Mouse (Mus musculus) heart, adult 2 months (tissue): Measurements from ENCODE around the gene Lmbr1l. TPM values are rescaled to one million over a fixed set of nuclear protein-coding genes. Genes with fewer than 3 reads are reported as not detected.

Source experiments
- DNase-seq, 2 experiments: peaks; one replicate each; pipeline ENCODE4 v3.0.0; 2021
- H3K27ac ChIP-seq: fragments of 200-600 bp; 2 replicates; pipeline ENCODE4 v1.8.1; 2022
- H3K27me3 ChIP-seq: fragments of 200-500 bp; 2 replicates; pipeline ENCODE4 v1.6.1; 2012; ENCODE audit warnings: mild to moderate bottlenecking, low read length, inconsistent platforms, mixed read lengths; ENCODE audit not compliant: control insufficient read depth, insufficient read depth
- H3K36me3 ChIP-seq: fragments of 200-500 bp; 2 replicates; pipeline ENCODE4 v1.6.1; 2012; ENCODE audit warnings: low read length, inconsistent platforms; ENCODE audit not compliant: control insufficient read depth, insufficient read depth
- H3K4me1 ChIP-seq: fragments of 200-500 bp; 2 replicates; pipeline ENCODE4 v1.6.1; 2011; ENCODE audit warnings: low read length; ENCODE audit not compliant: control insufficient read depth, insufficient read depth
- H3K4me3 ChIP-seq: fragments of 200-600 bp; 2 replicates; pipeline ENCODE4 v1.8.1; 2022
- H3K79me2 ChIP-seq: fragments of 200-500 bp; replicated peaks from 2 replicates; pipeline ENCODE4 v1.6.1; 2012; ENCODE audit warnings: mild to moderate bottlenecking, inconsistent platforms, low read length, moderate library complexity, mixed read lengths; ENCODE audit not compliant: control insufficient read depth, insufficient read depth
- H3K9ac ChIP-seq: fragments of 200-500 bp; 2 replicates; pipeline ENCODE4 v1.6.1; 2012; ENCODE audit warnings: low read depth, mild to moderate bottlenecking, control low read depth, inconsistent platforms, low read length, mixed read lengths
- CTCF ChIP-seq: fragments of 200-600 bp; IDR thresholded peaks from 2 replicates; pipeline ENCODE4 v1.8.1; 2022; ENCODE audit warnings: antibody characterized with exemption, mild to moderate bottlenecking, moderate library complexity
- EP300 ChIP-seq: fragments of 200-500 bp; IDR thresholded peaks from 2 replicates; pipeline ENCODE4 v1.6.1; 2011; ENCODE audit warnings: low read depth, low read length, control low read depth; ENCODE audit not compliant: insufficient read depth
- POLR2A ChIP-seq: fragments of 200-500 bp; IDR thresholded peaks from 2 replicates; pipeline ENCODE4 v1.6.1; 2011; ENCODE audit warnings: mild to moderate bottlenecking, low read depth, low read length, control low read depth; ENCODE audit not compliant: insufficient read depth
- WGBS: fragments of 180-500 bp; shearing (Covaris S2); methylation state at CpG from one replicate; pipeline ENCODE4 v1.1.7; 2018; 5-methylcytosine and 5-hydroxymethylcytosine counted together
- intact Hi-C: fragments of 180-260 bp; cut with DNase I; formaldehyde crosslinking; loops from one replicate; pipeline ENCODE4 v1.15.1; 2025
- polyA plus RNA-seq: library from polyadenylated mRNA; depleted of rRNA; stranded (reverse); fragments of >200 nt; gene quantifications from 2 replicates; pipeline ENCODE4 v1.2.3, GENCODE M21; 2012
- total RNA-seq, 2 experiments: library from RNA; stranded (reverse); gene quantifications; 2 replicates each; pipeline ENCODE4 v1.2.3; 2021

Gene Lmbr1l
- total and polyA plus RNA-seq, 3 experiments: 7.1 to 23.2 (median 11.1) TPM

- DNase-seq: peak in 1 of 2 experiments; percentile 31
- Histone ChIP-seq H3K27me3 (no peaks in the 10 kb centered on the region), H3K27ac (peak overlapping the region; percentile 15; the same call in 1 of the 2 replicates), H3K4me3 (peak overlapping the region; percentile 99), H3K79me2 (peaks cover 8% of the 10 kb centered on the region; the same call in 1 of the 2 replicates), H3K9ac (peak overlapping the region; percentile 97), H3K36me3 (no peaks in the 10 kb centered on the region; the same call in 1 of the 2 replicates), H3K4me1 (peaks cover 14% of the 10 kb centered on the region)
- no peak for TF ChIP-seq CTCF
- no peak for TF ChIP-seq POLR2A
- TF ChIP-seq EP300: no peak
- 2% methylated on average over 8 of the region's 8 CpGs for WGBS
- intact Hi-C loops: loop anchor here (2.0 kb wide), 1 partner anchor 39 kb away; the partner anchor contains the start of gene Prkag1
These were observed 48.5 kb downstream of the Lmbr1l start for GRCm38 (mm10) chr15:98869342-98870178.

DNA sequence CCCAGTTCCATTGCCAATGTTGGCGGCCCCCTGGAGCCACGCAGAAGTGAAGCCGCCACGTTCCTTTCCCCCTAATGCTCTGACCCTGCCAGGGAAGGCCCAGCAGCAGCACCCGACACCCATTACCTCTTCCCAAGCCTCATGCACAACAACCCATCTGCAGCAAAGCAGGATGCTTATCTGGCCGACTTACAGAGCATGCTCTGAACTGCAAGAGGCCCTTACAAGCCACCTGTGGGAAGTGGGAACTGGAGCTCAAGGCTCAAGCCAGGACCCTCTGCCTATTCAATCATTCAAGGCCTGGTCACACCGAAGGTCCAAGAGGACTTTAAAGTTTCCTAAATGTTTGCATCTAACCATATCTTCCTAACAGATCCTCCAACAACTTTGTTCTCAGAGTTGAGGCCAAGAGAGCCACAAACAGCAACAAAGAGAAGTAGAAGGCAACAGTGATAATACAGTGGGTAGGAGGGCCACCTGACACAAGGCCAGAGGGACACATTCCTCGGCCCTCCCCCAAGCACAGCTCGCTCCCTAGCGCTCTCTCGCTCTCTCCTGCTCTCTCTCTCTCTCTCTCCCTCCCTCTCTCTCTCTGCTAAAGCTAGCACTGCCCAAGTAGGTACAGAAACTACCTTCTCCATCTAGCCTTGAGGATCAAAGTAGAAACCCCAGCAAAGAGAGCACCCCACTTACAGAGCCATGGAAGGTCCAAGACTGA is 49.5 kb downstream of the Lmbr1l start:
- Histone ChIP-seq H3K9ac (peak overlapping the region; percentile 44), H3K27ac (peak overlapping the region; percentile 15; the same call in 1 of the 2 replicates), H3K79me2 (peaks cover 8% of the 10 kb centered on the region; the same call in 1 of the 2 replicates), H3K4me1 (peaks cover 14% of the 10 kb centered on the region), H3K27me3 (no peaks in the 10 kb centered on the region), H3K36me3 (no peaks in the 10 kb centered on the region; the same call in 1 of the 2 replicates), H3K4me3 (peak overlapping the region; percentile 99; the same call in 1 of the 2 replicates)
- TF ChIP-seq POLR2A (no peak), CTCF (no peak), EP300 (no peak)
- peak in 1 of 2 experiments; percentile 24 for DNase-seq
- intact Hi-C loops: no loop called here
- WGBS: 21% methylated on average over 11 of the region's 11 CpGs

DNA sequence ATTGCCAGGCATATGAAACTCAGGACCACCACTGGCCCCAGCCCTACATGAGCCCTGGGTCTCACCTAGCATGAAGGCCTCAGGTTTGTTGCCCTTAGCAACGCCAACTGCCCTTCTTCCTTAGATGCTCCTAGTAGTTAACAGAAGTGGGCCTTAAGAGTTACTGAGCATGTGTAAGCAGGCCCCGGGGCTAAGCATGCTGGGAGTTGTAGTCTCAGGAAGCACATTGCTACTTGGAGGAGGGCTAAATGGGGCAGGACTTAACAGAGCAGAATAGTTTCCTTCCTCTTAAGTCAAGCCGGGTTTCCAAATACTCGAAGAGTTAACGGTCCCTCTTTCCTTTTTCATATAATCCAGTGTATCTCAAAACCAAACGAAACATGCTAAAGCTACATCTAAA is 50.7 kb downstream of the Lmbr1l start:
- WGBS: 17% methylated on average over 6 of the region's 6 CpGs

GRCm38 (mm10) chr15:98866501-98866900 is 51.5 kb downstream of the Lmbr1l start:
- Histone ChIP-seq H3K4me1 (peaks cover 14% of the 10 kb centered on the region), H3K27ac (no peak overlapping the region), H3K4me3 (no peak overlapping the region), H3K27me3 (no peaks in the 10 kb centered on the region), H3K36me3 (no peaks in the 10 kb centered on the region; the same call in 1 of the 2 replicates), H3K79me2 (peaks cover 12% of the 10 kb centered on the region; the same call in 1 of the 2 replicates), H3K9ac (no peak overlapping the region)
- no peak for DNase-seq
- TF ChIP-seq CTCF (no peak), EP300 (no peak), POLR2A (no peak)
- intact Hi-C loops: no loop called here
- WGBS: 66% methylated on average over 5 of the region's 5 CpGs

More for the DNA sequence above, 50.7 kb downstream of the Lmbr1l start:
- TF ChIP-seq EP300 (0 out of 2 replicates have a peak, but pooled peaks have one; percentile 39), POLR2A (no peak)
- peak; percentile 47 to 76 for DNase-seq
- H3K4me1 ChIP-seq: peaks cover 14% of the 10 kb centered on the region
- peak overlapping the region; percentile 42 for H3K27ac ChIP-seq
- no peak overlapping the region for H3K9ac ChIP-seq
- H3K4me3 ChIP-seq: peak overlapping the region; percentile 11; the same call in 1 of the 2 replicates
- no peaks in the 10 kb centered on the region for H3K27me3 ChIP-seq
- no peaks in the 10 kb centered on the region; the same call in 1 of the 2 replicates for H3K36me3 ChIP-seq
- intact Hi-C loops: no loop called here
- peaks cover 12% of the 10 kb centered on the region; the same call in 1 of the 2 replicates for H3K79me2 ChIP-seq

- Histone ChIP-seq H3K9ac (no peak overlapping the region), H3K4me3 (no peak overlapping the region), H3K36me3 (no peaks in the 10 kb centered on the region; the same call in 1 of the 2 replicates), H3K79me2 (peaks cover 9% of the 10 kb centered on the region; the same call in 1 of the 2 replicates), H3K27ac (no peak overlapping the region), H3K4me1 (peaks cover 14% of the 10 kb centered on the region), H3K27me3 (no peaks in the 10 kb centered on the region)
- intact Hi-C loops: no loop called here
- peak in 1 of 2 experiments; percentile 22 for DNase-seq
- no peak for TF ChIP-seq EP300
- TF ChIP-seq POLR2A: no peak
- TF ChIP-seq CTCF: no peak
- 93% methylated on average over 8 of the region's 8 CpGs for WGBS
These were observed 52.3 kb downstream of the Lmbr1l start for GRCm38 (mm10) chr15:98865771-98866170.
